Mouse (Mus musculus): ENCODE results near the gene Fmr1nb.
"Not testable (repeated sequence)": the region's sequence is repeated elsewhere in the genome, so short reads cannot be mapped to it uniquely, and the experiment has no call there.

Gene Fmr1nb

DNA sequence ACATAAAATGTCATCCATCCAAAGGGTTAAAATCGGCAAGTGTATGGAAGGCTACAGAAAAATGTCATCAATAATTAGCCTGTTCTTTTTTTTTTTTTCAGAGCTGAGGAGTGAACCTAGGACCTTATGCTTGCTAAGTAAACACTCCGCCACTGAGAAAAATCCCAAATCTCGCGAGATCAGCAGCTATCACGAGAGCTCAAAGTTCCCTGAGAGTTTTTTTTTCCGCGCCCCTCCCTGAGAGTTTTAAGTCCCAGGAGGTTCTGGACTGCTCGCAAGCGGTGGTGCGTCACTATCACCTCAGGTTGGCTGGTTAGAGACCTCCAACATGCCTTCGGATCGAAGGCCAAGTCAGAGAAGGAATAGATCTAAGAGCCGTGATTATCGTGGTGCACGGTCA, at the start of gene Fmr1nb:
Fmr1nb (plus strand) TSS at position 234 of the 400 bp plus-strand sequence.
- DNase-seq (ENCODE audit: low spot score), result peak; percentile 0

DNA sequence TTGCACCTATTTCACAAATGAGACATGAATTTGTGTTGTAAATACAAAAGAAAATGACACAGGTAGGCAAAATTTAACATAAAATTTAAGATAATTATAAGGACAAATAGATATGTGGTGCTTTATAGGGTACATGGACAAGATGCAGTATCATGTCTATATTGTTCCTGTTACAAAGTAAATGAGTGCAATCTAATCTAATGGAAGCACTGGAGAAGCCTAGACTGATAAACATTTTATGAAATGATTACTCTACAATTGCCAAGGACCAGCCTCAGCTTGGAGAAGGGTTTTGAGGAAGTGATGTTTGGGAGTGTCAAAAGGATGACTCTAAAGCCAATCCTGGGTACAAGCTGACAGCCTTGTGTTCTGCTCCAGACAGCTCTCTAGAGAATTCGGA, 24.7 kb upstream of the Fmr1nb start:
- no peak for DNase-seq (ENCODE audit: low spot score)

DNA sequence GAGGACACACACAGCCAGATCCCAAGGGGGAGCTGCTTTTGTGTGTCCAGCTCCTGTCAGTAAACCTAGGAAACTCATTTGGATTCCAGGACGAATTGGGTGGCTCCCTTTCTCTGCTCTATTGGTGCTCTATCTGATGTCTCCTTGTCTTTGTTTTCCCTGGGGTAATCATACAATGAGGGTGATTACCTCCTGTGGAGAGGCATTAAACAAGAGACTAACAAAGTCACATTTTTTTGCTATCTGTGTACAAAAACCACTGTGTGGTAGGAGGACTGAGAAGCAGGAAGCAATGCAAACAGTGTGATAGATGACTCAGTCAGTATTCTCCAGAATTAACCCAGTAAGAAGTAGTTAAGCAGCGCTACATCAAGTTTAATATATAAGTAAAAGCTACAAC, 21.6 kb upstream of the Fmr1nb start:
- DNase-seq (ENCODE audit: low spot score), result no peak

DNA sequence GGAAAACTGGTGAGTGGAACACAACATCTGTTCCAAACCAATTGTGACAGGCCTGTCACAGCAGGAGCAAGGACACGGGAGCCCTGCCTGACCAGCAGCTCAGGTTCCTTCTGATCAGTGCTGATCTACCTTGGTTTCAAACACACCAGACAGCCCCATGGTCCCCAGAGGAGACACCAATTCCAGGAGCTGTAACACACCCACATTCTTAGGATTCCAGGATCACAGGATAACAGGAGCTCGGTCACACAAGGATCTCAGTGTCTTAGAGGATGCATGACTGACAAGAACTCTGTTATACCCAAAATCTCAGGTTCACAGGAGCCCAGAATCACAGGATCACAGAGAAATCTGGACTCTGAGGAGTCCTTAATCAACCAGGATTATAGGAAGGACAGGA, 58.8 kb downstream of the Fmr1nb start:
- not testable (repeated sequence) for DNase-seq (ENCODE audit: low spot score)

DNA sequence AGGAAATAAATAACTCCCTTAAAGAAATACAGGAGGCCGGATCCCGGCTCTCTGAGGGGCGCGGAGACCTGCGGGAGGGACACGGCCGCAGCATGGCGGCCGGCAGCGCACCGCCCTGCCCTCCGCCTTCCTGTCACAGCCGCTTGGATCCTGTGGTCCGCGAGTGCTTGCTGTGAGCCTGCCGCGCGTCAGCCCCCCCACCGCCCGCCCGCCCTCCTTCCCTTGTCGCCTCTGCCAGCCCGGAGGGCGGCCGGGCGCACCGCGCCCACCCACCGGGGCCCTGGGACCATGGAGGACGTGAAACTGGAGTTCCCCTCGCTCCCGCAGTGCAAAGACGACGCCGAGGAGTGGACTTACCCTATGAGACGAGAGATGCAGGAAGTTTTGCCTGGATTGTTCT, 59.4 kb downstream of the Fmr1nb start, which contains the start of gene Gm14698:
Gm14698 (plus strand) TSS at position 35 of the 400 bp plus-strand sequence.
- DNase-seq (ENCODE audit: low spot score), result not testable (repeated sequence)

DNA sequence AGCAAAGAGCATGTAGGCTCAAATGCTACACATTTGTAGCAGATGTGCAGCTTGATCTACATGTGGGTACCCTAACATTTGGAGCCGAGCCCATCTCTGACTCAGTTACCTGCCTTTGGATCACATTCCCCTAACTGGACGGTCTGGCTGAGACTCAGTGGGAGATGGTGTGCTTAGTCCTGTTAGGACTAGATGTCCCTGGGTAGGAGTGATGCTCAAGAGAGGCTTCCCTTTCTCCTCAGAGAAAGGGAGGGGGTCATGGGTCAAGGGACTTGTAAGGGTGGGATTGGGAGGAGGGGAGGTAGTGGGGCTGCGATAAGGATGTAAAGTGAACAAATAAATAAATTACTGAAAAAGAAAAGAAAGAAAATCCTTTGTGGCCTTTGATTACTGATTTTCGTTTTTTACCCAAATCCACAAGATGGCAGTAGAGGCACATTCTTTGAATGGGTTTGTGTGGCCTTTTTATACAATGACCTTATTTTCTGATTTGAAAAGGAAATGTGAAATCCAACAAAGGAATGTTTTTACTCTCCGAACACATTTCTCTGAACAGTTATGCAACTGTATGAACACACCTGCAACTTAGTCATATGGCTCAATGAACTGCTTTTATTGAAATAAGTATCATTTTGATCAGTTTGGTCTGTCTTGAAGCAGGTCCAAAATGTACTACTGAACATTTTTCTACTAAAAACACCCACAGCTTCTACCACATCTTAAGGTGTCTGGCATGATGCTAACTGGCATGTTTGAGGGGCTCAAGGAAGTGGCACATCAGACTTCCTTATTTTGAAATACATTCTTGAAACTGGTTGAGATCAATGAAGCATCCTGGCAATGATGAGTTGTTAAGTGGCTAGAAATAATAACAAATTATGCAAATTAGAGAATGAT, 78.2 kb downstream of the Fmr1nb start:
- no peak for DNase-seq (ENCODE audit: low spot score)
